Mouse (Mus musculus) embryonic facial prominence, embryonic 12.5 days (tissue): ENCODE results near the gene Scamp5. TPM values are rescaled to one million over a fixed set of nuclear protein-coding genes. Genes with fewer than 3 reads are reported as not detected.
"Not testable (repeated sequence)": the region's sequence is repeated elsewhere in the genome, so short reads cannot be mapped to it uniquely, and the experiment has no call there.

Experiments used
- ATAC-seq: fragments of 200-750 bp; cut with Nextera tagmentation; 2 replicates; pipeline ENCODE4 v1.8.0; 2017; ENCODE audit not compliant: insufficient number of reproducible peaks, insufficient read depth, low FRiP score, low TSS enrichment
- H3K27ac ChIP-seq: fragments of 300-500 bp; sonication (generic); 2 replicates; pipeline ENCODE4 v1.5.1; 2016; ENCODE audit warnings: mild to moderate bottlenecking
- H3K27me3 ChIP-seq: fragments of 300-500 bp; sonication (generic); 2 replicates; pipeline ENCODE4 v1.6.1; 2016; ENCODE audit warnings: mild to moderate bottlenecking, moderate library complexity
- H3K36me3 ChIP-seq: fragments of 300-500 bp; sonication (generic); 2 replicates; pipeline ENCODE4 v1.6.1; 2016; ENCODE audit warnings: mild to moderate bottlenecking
- H3K4me1 ChIP-seq: fragments of 300-500 bp; sonication (generic); 2 replicates; pipeline ENCODE4 v1.6.1; 2016
- H3K4me2 ChIP-seq: fragments of 300-500 bp; sonication (generic); replicated peaks from 2 replicates; pipeline ENCODE4 v1.6.1; 2016; ENCODE audit warnings: mild to moderate bottlenecking, moderate library complexity
- H3K4me3 ChIP-seq: fragments of 300-500 bp; sonication (generic); 2 replicates; pipeline ENCODE4 v1.5.1; 2016; ENCODE audit warnings: mild to moderate bottlenecking
- H3K9ac ChIP-seq: fragments of 300-500 bp; sonication (generic); 2 replicates; pipeline ENCODE4 v1.6.1; 2016; ENCODE audit warnings: mild to moderate bottlenecking, moderate library complexity
- H3K9me3 ChIP-seq: fragments of 300-500 bp; sonication (generic); 2 replicates; pipeline ENCODE4 v1.6.1; 2016; ENCODE audit warnings: mild to moderate bottlenecking, moderate library complexity
- WGBS: fragments of 180-500 bp; shearing (Covaris S2); methylation state at CpG from one replicate; pipeline ENCODE4 v1.1.7; 2016; 5-methylcytosine and 5-hydroxymethylcytosine counted together
- polyA plus RNA-seq: library from polyadenylated mRNA; unstranded; fragments of >200 nt; fragmentation: Nextera tagmentation; extraction: Ambion mirVana; gene quantifications from 2 replicates; pipeline ENCODE4 v1.2.1, GENCODE M21; 2016

Scamp5 gene
- polyA plus RNA-seq, 1 experiment from 2014 or later = 16.1 TPM

DNA sequence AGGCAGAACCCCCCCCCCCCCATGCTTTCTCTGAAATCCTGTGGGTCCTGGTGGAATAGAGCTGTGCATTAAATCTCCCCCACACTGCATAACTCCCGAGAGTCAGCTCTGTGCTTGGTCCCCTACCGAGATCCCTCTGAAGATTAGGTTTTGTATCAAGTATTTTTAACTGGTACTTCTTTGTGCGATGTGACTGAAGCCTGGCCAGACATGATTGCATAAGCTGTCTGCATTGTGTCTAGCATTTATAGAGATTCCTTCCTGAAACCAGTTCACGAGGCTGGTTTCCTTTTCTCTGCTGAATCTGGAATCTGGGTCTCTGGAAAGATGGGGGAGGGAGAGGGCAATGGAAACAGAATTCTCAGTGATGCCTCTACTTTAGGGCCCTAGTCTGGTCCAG lies 39.5 kb downstream of the Scamp5 start:
- Histone ChIP-seq H3K9ac (no peak overlapping the region), H3K36me3 (no peaks in the 10 kb centered on the region), H3K27ac (no peak overlapping the region; the same call in 1 of the 2 replicates), H3K4me3 (no peak overlapping the region), H3K4me1 (peaks cover 17% of the 10 kb centered on the region), H3K9me3 (no peaks in the 10 kb centered on the region), H3K4me2 (no peak overlapping the region), H3K27me3 (no peaks in the 10 kb centered on the region)
- no peak for ATAC-seq
- WGBS = 43% methylated on average over 4 of the region's 4 CpGs

DNA sequence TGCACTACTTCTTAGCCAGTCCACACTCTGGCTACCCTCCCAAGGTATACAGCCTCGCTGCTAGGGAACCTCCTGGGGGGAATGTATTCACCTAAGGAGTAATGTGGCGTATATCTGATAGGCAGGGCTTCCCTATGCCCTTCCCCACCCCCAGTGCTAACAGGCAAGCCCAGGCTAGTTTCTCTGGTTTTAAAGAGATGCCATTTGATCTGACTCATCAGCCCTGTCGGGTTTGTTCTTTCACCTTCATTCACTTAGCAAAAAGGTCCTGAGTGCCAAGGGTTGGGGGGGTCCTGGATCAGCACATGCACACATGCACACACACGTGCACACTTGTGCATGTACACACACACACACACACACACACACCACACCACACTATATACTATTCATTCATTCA lies 39.9 kb downstream of the Scamp5 start:
- Histone ChIP-seq H3K36me3 (no peaks in the 10 kb centered on the region), H3K27me3 (no peaks in the 10 kb centered on the region), H3K4me2 (no peak overlapping the region), H3K4me1 (peaks cover 13% of the 10 kb centered on the region), H3K27ac (no peak overlapping the region), H3K9me3 (no peaks in the 10 kb centered on the region), H3K4me3 (no peak overlapping the region), H3K9ac (no peak overlapping the region)
- no peak for ATAC-seq
- 56% methylated on average over 4 of the region's 4 CpGs for WGBS

DNA sequence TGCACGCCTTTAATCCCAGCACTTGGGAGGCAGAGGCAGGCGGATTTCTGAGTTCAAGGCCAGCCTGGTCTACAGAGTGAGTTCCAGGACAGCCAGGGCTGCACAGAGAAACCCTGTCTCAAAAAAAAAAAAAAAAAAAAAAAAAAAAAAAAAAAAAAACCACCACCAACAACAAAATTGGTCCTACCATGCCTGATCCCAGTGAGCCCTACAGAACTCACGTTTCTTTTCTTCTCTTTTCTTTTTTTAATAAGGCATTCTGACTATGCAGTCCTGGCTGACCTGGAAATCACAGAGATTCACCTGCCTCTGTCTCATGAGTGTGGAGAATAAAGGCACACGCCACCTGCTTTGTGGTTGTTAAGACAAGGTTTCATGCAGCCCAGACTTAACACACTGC lies 40.7 kb downstream of the Scamp5 start:
- not testable (repeated sequence) for H3K9me3 ChIP-seq, ATAC-seq

DNA sequence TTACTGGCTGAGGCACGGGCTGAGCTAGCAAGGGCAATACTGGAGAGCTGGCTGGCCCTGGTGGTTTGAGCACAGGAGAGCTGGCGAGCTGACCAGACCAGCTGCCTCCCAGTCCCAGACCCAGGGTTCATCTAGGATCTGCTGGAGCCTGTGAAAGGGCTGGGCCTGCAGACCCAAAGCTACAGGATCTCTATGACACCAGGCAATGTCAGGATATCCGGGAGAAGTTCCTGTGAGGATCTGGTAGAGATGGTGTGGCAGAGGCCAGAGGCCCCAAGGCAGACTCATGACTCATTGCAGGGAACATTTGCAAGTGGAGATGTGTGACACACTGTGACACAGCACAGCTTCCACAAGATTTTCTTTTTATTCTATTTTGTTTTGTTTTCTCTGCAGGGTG lies 42.7 kb downstream of the Scamp5 start:
- Histone ChIP-seq H3K4me3 (no peak overlapping the region), H3K4me2 (no peak overlapping the region), H3K9me3 (no peaks in the 10 kb centered on the region), H3K4me1 (peaks cover 19% of the 10 kb centered on the region), H3K27me3 (no peaks in the 10 kb centered on the region), H3K9ac (no peak overlapping the region), H3K27ac (no peak overlapping the region), H3K36me3 (no peaks in the 10 kb centered on the region)
- 76% methylated on average over 3 of the region's 3 CpGs for WGBS
- no peak for ATAC-seq

More for the DNA sequence above, 40.7 kb downstream of the Scamp5 start:
- not testable (repeated sequence) for H3K9ac ChIP-seq, H3K27ac ChIP-seq, H3K4me2 ChIP-seq, H3K4me3 ChIP-seq, H3K36me3 ChIP-seq, H3K27me3 ChIP-seq
- WGBS = 95% methylated on average over 4 of the region's 4 CpGs
- peaks cover 13% of the 10 kb centered on the region for H3K4me1 ChIP-seq

DNA sequence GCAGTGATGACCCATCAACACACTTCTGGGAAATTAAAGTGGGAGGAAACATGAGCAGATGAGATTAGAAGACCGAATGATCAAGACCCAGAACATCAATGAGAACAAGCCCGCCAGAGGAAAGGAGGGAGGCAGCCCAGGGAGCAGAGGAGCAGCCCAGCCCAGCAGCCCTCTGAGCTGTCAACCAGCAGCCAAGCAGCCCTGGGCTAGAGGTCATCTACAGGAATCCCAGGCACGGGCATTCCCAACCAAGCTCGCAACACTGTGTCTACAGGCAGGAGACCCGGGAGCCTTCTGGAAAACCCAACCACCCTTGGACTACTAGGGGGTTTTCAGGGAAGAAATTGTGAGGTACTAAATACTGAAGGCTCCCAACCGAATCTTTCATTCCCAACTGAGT lies 43.8 kb downstream of the Scamp5 start:
- Histone ChIP-seq H3K27ac (no peak overlapping the region), H3K9ac (no peak overlapping the region), H3K27me3 (no peaks in the 10 kb centered on the region), H3K36me3 (0 out of 2 replicates have a peak, but pooled peaks cover 2% of the 10 kb centered on the region), H3K4me1 (peaks cover 25% of the 10 kb centered on the region), H3K9me3 (no peaks in the 10 kb centered on the region), H3K4me2 (no peak overlapping the region), H3K4me3 (no peak overlapping the region)
- WGBS = 75% methylated on average over 6 of the region's 6 CpGs
- ATAC-seq = no peak

DNA sequence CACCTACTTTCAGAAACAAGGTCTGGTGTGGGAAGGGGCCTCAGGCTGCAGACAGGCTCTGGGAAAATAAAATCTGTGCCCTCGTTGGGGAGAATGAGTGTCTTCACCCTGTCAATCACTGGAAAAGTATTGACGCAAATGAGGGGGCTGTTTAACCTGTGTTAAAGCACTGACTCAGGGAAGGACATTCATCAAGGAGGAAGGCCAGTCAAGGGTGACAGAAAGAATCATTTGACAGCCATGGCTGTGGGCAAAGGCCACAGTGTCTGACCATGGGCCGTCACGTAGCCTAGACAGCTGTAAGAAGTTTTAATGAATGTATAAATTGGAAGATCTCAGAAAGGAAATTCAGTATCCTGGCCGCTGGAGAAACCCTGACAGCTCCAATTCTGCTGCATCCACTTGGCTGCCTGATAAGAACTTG lies 46.2 kb downstream of the Scamp5 start:
- Histone ChIP-seq H3K4me3 (no peak overlapping the region), H3K27me3 (no peaks in the 10 kb centered on the region), H3K9me3 (no peaks in the 10 kb centered on the region), H3K4me2 (no peak overlapping the region), H3K36me3 (0 out of 2 replicates have a peak, but pooled peaks cover 2% of the 10 kb centered on the region), H3K4me1 (peaks cover 17% of the 10 kb centered on the region), H3K27ac (peak overlapping the region; percentile 86; the same call in 1 of the 2 replicates), H3K9ac (no peak overlapping the region)
- WGBS = 67% methylated on average over 5 of the region's 5 CpGs
- no peak for ATAC-seq

DNA sequence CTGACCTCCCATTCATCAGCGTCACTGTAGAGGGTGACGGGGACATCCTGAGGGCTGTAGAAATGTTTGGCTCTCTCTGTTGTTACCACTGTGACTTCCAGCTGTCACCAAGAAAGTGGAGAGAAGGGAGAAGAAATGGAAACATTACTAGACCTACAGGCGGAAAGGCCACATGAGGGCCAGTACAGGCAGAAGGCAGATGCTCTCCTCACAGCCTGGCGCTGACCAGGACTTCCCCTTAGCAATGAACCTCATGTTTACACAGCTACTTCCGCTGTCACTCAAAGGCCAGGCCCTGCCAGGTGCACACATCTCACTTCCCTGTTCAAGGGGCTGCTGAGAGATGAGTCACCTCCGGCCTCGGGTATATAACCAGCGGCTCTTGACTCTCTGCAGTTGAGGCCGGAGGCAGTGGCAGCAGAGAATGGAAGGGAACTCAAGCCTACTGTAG lies 46.7 kb downstream of the Scamp5 start:
- WGBS = 75% methylated on average over 9 of the region's 9 CpGs
- Histone ChIP-seq H3K4me2 (no peak overlapping the region), H3K9me3 (no peaks in the 10 kb centered on the region), H3K9ac (no peak overlapping the region), H3K27me3 (no peaks in the 10 kb centered on the region), H3K36me3 (0 out of 2 replicates have a peak, but pooled peaks cover 2% of the 10 kb centered on the region), H3K4me1 (peaks cover 17% of the 10 kb centered on the region), H3K4me3 (no peak overlapping the region), H3K27ac (peak overlapping the region; percentile 86)
- ATAC-seq = peak; percentile 18; the same call in 1 of the 2 replicates

DNA sequence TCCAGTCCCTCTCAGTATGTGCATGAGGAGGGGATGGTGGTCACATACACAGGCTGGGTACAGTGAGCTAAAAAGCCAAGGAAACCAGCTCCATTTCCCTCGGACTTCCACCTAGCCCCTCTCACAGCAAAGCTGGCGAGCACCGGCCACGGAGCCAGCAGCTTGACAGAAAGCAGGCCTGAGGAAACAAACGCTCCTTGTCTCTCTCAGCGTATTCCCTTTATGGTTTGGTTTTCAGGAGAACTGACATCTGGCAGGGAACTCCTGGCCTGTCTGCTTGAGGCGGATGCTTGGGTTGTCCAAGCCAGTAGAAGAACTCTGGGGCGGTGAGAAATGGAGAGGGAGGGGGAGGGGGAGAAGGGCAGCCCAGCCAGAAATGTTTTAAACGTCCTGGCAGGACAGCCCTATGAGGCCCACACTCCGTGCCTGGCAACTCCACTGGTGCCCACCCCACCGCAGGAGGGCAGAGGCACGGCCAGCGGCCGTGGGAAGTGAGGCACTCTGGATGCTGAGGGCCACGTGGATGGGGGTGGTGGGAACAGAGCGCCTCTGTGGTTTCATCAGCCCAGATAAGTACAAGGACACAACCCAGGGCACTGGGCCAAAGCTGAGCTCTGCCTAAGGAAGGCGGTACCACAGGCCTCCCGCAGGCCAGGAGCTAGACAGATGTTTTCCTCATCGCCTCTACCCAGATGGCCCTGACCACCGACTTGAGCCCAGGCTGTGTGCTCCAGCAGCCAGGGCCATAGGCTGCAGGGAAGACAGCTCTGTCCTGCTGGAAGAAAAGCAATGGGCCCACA lies 47.3 kb downstream of the Scamp5 start:
- Histone ChIP-seq H3K27ac (peak overlapping the region; percentile 86), H3K9ac (no peak overlapping the region), H3K9me3 (no peaks in the 10 kb centered on the region), H3K36me3 (0 out of 2 replicates have a peak, but pooled peaks cover 2% of the 10 kb centered on the region), H3K4me2 (no peak overlapping the region), H3K27me3 (no peaks in the 10 kb centered on the region), H3K4me3 (no peak overlapping the region), H3K4me1 (peaks cover 17% of the 10 kb centered on the region)
- ATAC-seq = peak; percentile 72
- WGBS = 44% methylated on average over 20 of the region's 20 CpGs

DNA sequence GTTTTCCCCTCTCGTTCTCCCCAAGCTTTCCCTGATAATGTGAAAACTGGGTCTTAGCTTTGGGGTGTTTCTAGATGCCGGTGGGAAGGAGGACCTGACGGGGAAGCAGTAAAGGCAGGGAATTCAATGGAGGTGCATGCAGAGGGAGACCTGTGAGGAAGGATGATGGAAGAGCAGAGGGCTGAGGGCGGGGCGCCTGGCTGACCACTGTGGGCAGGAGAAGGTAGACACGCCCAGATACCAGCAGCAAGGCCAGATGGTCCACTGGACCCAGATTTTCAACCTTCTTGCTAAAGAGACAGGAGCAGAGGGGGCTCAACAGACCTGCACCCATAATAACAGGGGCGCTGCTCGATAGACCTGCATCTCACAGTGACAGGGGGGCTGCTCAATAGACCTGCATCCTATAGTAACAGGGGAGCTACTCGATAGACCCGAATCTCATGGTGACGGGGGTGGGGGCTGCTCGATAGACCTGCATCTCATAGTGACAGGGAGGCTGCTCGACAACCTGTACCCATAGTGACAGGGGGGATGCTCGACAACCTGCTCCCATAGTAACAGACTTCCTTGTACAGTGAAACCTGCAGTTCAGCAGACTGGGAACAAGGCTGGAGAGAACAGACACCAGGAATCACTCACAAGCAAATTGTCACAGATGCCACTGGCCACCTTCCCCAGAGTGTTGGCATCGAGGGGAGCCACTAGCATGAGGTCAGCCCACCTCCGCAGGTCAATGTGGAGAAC lies 48.2 kb downstream of the Scamp5 start:
- Histone ChIP-seq H3K27me3 (no peaks in the 10 kb centered on the region), H3K27ac (peak overlapping the region; percentile 86), H3K4me1 (peaks cover 17% of the 10 kb centered on the region), H3K9me3 (no peaks in the 10 kb centered on the region), H3K36me3 (0 out of 2 replicates have a peak, but pooled peaks cover 6% of the 10 kb centered on the region), H3K4me3 (no peak overlapping the region), H3K9ac (no peak overlapping the region), H3K4me2 (no peak overlapping the region)
- no peak for ATAC-seq
- 84% methylated on average over 16 of the region's 16 CpGs for WGBS

DNA sequence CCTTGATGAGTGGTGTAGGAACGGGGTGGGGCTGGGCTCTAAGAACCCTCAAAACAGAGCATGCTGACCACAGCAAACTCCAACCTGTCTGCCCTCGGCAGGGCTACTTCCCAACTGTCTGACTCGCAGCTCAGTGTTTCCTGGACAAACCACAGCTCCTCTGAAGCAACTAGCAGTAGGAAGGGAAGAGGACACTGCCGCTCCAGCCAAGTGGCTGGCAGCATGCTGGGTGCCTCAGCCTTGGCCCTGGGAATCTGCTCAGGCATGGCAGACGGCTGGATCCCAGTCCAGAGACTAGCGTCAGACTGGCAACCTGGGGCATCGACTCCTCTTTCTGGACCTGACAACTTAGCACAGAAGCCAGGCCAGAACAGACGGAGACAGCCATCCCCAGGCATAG lies 50.5 kb downstream of the Scamp5 start:
- no peak overlapping the region for H3K27ac ChIP-seq
- no peak overlapping the region for H3K4me3 ChIP-seq
- no peaks in the 10 kb centered on the region for H3K9me3 ChIP-seq
- no peaks in the 10 kb centered on the region for H3K27me3 ChIP-seq
- ATAC-seq = no peak
- 0 out of 2 replicates have a peak, but pooled peaks cover 15% of the 10 kb centered on the region for H3K36me3 ChIP-seq
- H3K4me1 ChIP-seq = peaks cover 17% of the 10 kb centered on the region
- 84% methylated on average over 8 of the region's 8 CpGs for WGBS
- H3K9ac ChIP-seq = no peak overlapping the region
- no peak overlapping the region for H3K4me2 ChIP-seq

DNA sequence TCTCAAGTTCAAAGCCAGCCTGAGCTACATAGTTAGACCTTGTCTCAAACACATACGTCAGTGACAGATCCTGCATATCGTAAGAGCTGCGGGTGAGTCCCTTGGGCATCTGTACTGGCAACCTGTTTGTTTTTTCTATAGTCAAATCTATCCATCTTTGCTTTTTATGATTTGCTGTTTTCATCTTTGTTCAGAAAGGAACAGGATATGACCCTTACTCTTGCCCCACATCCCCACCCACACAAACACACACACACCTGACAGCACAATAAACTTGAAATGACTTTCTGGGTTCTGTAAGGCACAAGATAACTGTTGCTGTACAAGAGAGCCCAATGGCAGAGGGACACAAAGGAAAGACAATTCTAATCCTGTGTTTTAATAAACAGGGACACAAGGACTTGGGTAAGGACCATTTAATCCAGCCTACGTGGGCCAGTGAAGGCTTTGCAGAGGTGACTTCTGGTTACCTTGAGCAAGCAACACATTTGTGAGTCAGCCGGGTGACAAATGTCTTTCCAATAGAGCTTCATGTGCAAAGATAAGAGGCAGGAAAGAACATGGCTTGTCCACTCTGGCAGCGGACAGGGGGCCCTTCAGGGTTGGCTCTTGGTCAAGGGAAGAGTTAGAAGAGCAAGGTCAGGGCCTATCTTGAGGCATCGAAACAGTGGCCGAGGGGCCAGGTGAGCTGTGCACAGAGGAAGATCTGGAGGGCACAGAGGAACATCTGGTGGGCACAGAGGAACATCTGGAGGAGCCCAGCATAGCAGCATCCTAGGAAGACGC lies 60.5 kb downstream of the Scamp5 start:
- whole genome bisulfite sequencing = 87% methylated on average over 9 of the region's 9 CpGs
- no peaks in the 10 kb centered on the region for H3K4me1 ChIP-seq
- no peak overlapping the region for H3K27ac ChIP-seq
- H3K9me3 ChIP-seq = no peaks in the 10 kb centered on the region
- H3K4me2 ChIP-seq = no peak overlapping the region
- H3K27me3 ChIP-seq = no peaks in the 10 kb centered on the region
- H3K36me3 ChIP-seq = no peaks in the 10 kb centered on the region
- no peak overlapping the region for H3K4me3 ChIP-seq
- no peak for ATAC-seq
- no peak overlapping the region for H3K9ac ChIP-seq
